Mouse (Mus musculus) CD8-positive naive resting alpha-beta T cell, adult 57 days (primary cell): ENCODE results near the gene Glis2. TPM values are rescaled to one million over a fixed set of nuclear protein-coding genes. Genes with fewer than 3 reads are reported as not detected.

Experiments
- total RNA-seq: library from RNA; stranded (reverse); gene quantifications from one replicate; pipeline ENCODE4 v1.2.4, GENCODE M21; 2023

The Glis2 gene
- 1.8 TPM for total RNA-seq

GRCm38 (mm10) chr16:4593971-4594813 is at the start of gene Glis2:
TSS of gene Glis2 (plus strand) at chr16:4594713.

GRCm38 (mm10) chr16:4559715-4560144 is 34.8 kb upstream of the Glis2 start, which contains the start of gene Tfap4:
TSS of gene Tfap4 (minus strand) at chr16:4559854.

GRCm38 (mm10) chr16:4624481-4625110 is 30.1 kb downstream of the Glis2 start, which contains the start of gene Pam16:
TSS of gene Pam16 (minus strand) at chr16:4624988.

GRCm38 (mm10) chr16:4639831-4640237 is 45.3 kb downstream of the Glis2 start, which contains the start of the genes Vasn and Dnaja3:
TSS of gene Vasn (plus strand) at chr16:4639941.
TSS of gene Dnaja3 (plus strand) at chr16:4639989.

Other genes starting within 250 kb of the Glis2 start
- 0.40 TPM for gene Adcy9, start 174.2 kb upstream of the Glis2 start, total RNA-seq
- 0.73 TPM for gene Srl, start 52.9 kb upstream of the Glis2 start, total RNA-seq
- 29.9 TPM for gene Tfap4, start 34.9 kb upstream of the Glis2 start, total RNA-seq
- gene Pam16, start 30.3 kb downstream of the Glis2 start, total RNA-seq = 49.2 TPM
- not detected for gene Vasn, start 45.2 kb downstream of the Glis2 start, total RNA-seq
- 27.2 TPM for gene Dnaja3, start 45.3 kb downstream of the Glis2 start, total RNA-seq
- 143 TPM for gene Coro7, start 85.1 kb downstream of the Glis2 start, total RNA-seq
- gene Nmral1, start 124.6 kb downstream of the Glis2 start, total RNA-seq = 2.1 TPM
- gene Hmox2, start 131.6 kb downstream of the Glis2 start, total RNA-seq = 40.5 TPM
- gene Cdip1, start 195.6 kb downstream of the Glis2 start, total RNA-seq = 46.0 TPM
- not detected for gene 4930562C15Rik, start 240.7 kb downstream of the Glis2 start, total RNA-seq